Comparison of ENCODE assay signal across 12 mouse cellular contexts in genomic region chr6:90434687-90435086, GRCm38 (mm10). TPM values are rescaled to one million over a fixed set of nuclear protein-coding genes. Genes with fewer than 3 reads are reported as not detected.
DNase-seq lines count a peak whose midpoint lies in the region; ATAC-seq lines count a peak whose summit lies in the region.
"Had no signal": no experiment of that assay in that cellular context is flagged by ENCODE, and none has a peak within 500 bp of the region (broad histone marks: within the 10 kb centered on the region; RNA-seq: fewer than 3 reads in every experiment).

No protein-coding gene starts in this region.

- DNase-seq in hindbrain, embryonic 11.5 days (ENCODE audit: low spot score) = no peak
- no peak for DNase-seq in hindbrain, embryonic 10.5 days (ENCODE audit: low spot score)
- peak; percentile 35 for DNase-seq in ES-CJ7 (ENCODE audit: low read depth, low spot score)
- DNase-seq in gastrocnemius, postnatal 14 days = no peak
- DNase-seq in gastrocnemius, adult 8-10 months (ENCODE audit: low spot score in 2 of 2) = no peak

- H3K36me3 ChIP-seq in hindbrain, embryonic 11.5 days (ENCODE audit: control insufficient read depth, insufficient read depth, low read length) = no peaks in the 10 kb centered on the region
- H3K36me3 ChIP-seq in hindbrain, embryonic 10.5 days = no peaks in the 10 kb centered on the region
- no peaks in the 10 kb centered on the region for H3K36me3 ChIP-seq in hindbrain, embryonic 13.5 days
- H3K36me3 ChIP-seq in midbrain, embryonic 13.5 days = no peaks in the 10 kb centered on the region
- H3K36me3 ChIP-seq: heart, embryonic 10.5 days had no signal

- intact Hi-C loops in gastrocnemius, postnatal 14 days (cut with DNase I; ENCODE audit: low total_unique reads) = loop anchor here (5.0 kb wide), 1 partner anchor 103 kb away; no protein-coding TSS in a partner anchor

- peak; percentile 61 for ATAC-seq in hindbrain, embryonic 11.5 days (ENCODE audit: low FRiP score)
- peak; percentile 54 for ATAC-seq in hindbrain, embryonic 13.5 days (ENCODE audit: low FRiP score)
- peak; percentile 63 for ATAC-seq in midbrain, embryonic 13.5 days
- ATAC-seq in activated CD4-positive, CD25-positive, alpha-beta regulatory T cell, adult 4 months = no peak

- H3K4me1 ChIP-seq in hindbrain, embryonic 11.5 days (replicated peaks; ENCODE audit: control insufficient read depth, insufficient read depth, low read length) = no peaks in the 10 kb centered on the region
- no peaks in the 10 kb centered on the region for H3K4me1 ChIP-seq in hindbrain, embryonic 10.5 days (replicated peaks)
- H3K4me1 ChIP-seq in hindbrain, embryonic 13.5 days (replicated peaks) = peaks cover 4% of the 10 kb centered on the region; the same call in 1 of the 2 replicates
- peaks cover 3% of the 10 kb centered on the region; the same call in 1 of the 2 replicates for H3K4me1 ChIP-seq in midbrain, embryonic 13.5 days (replicated peaks)
- H3K4me1 ChIP-seq: heart, embryonic 10.5 days had no signal

- H3K27ac ChIP-seq in hindbrain, embryonic 11.5 days (ENCODE audit: low read depth, low read length) = no peak overlapping the region
- no peak overlapping the region for H3K27ac ChIP-seq in hindbrain, embryonic 10.5 days
- no peak overlapping the region for H3K27ac ChIP-seq in hindbrain, embryonic 13.5 days
- H3K27ac ChIP-seq in midbrain, embryonic 13.5 days = no peak overlapping the region
- H3K27ac ChIP-seq: heart, embryonic 10.5 days had no signal

- H3K4me3 ChIP-seq in hindbrain, embryonic 11.5 days (ENCODE audit: low read depth, low read length) = no peak overlapping the region
- H3K4me3 ChIP-seq in hindbrain, embryonic 10.5 days = no peak overlapping the region
- no peak overlapping the region for H3K4me3 ChIP-seq in hindbrain, embryonic 13.5 days
- H3K4me3 ChIP-seq in midbrain, embryonic 13.5 days (replicated peaks) = no peak overlapping the region
- H3K4me3 ChIP-seq: heart, embryonic 10.5 days had no signal

- H3K9ac ChIP-seq in hindbrain, embryonic 11.5 days (ENCODE audit: low read depth, low read length) = no peak overlapping the region
- 0 out of 2 replicates have a peak overlapping the region, but pooled peaks have one; percentile 13 for H3K9ac ChIP-seq in hindbrain, embryonic 13.5 days
- no peak overlapping the region for H3K9ac ChIP-seq in midbrain, embryonic 13.5 days (replicated peaks)

- no peaks in the 10 kb centered on the region for H3K9me3 ChIP-seq in hindbrain, embryonic 11.5 days (ENCODE audit: control insufficient read depth, low read length)
- peaks cover 4% of the 10 kb centered on the region; the same call in 1 of the 2 replicates for H3K9me3 ChIP-seq in hindbrain, embryonic 10.5 days
- H3K9me3 ChIP-seq in hindbrain, embryonic 13.5 days = no peaks in the 10 kb centered on the region
- H3K9me3 ChIP-seq in midbrain, embryonic 13.5 days = no peaks in the 10 kb centered on the region
- H3K9me3 ChIP-seq: heart, embryonic 10.5 days had no signal

- H3K4me2 ChIP-seq in hindbrain, embryonic 11.5 days (replicated peaks; ENCODE audit: low read depth, low read length) = no peak overlapping the region
- H3K4me2 ChIP-seq in hindbrain, embryonic 13.5 days = no peak overlapping the region
- no peak overlapping the region for H3K4me2 ChIP-seq in midbrain, embryonic 13.5 days (replicated peaks)

- H3K27me3 ChIP-seq in hindbrain, embryonic 11.5 days (ENCODE audit: control insufficient read depth, insufficient read depth, low read length) = no peaks in the 10 kb centered on the region
- no peaks in the 10 kb centered on the region for H3K27me3 ChIP-seq in hindbrain, embryonic 10.5 days (ENCODE audit: insufficient read depth, poor library complexity, severe bottlenecking)
- 0 out of 2 replicates have a peak, but pooled peaks cover 2% of the 10 kb centered on the region for H3K27me3 ChIP-seq in hindbrain, embryonic 13.5 days
- H3K27me3 ChIP-seq in midbrain, embryonic 13.5 days = no peaks in the 10 kb centered on the region

- WGBS in hindbrain, embryonic 11.5 days = 73% methylated on average over 3 of the region's 3 CpGs
- whole genome bisulfite sequencing in hindbrain, embryonic 10.5 days = 75% methylated on average over 3 of the region's 3 CpGs
- whole genome bisulfite sequencing in hindbrain, embryonic 13.5 days = 79% methylated on average over 3 of the region's 3 CpGs
- WGBS in midbrain, embryonic 13.5 days = 76% methylated on average over 3 of the region's 3 CpGs

RNA-seq across cellular contexts. Expression of gene Cfap100, which starts 6.1 kb away (rescaled TPM):
- 1.2 and 1.5 TPM in 2 replicates for polyA plus RNA-seq in hindbrain, embryonic 11.5 days (2014; fragmentation: Nextera tagmentation; extraction: Ambion mirVana)
- 1.2 and 2.0 TPM in 2 replicates for polyA plus RNA-seq in hindbrain, embryonic 10.5 days (2016; fragmentation: Nextera tagmentation; extraction: Ambion mirVana)
- polyA plus RNA-seq in hindbrain, embryonic 13.5 days (2015; fragmentation: Nextera tagmentation; extraction: Ambion mirVana) = 6.7 and 6.9 TPM in 2 replicates
- 6.7 and 8.4 TPM in 2 replicates for polyA plus RNA-seq in midbrain, embryonic 13.5 days (2015; fragmentation: Nextera tagmentation; extraction: Ambion mirVana)
- under 1 TPM in 1 of 2 experiments, not detected in 1; 0.25 TPM for polyA plus RNA-seq in activated CD4-positive, CD25-positive, alpha-beta regulatory T cell, adult 4 months (2017; shearing (Covaris generic))
- total RNA-seq in gastrocnemius, postnatal 14 days (2021) = under 1 TPM; 0.29 to 0.84 TPM
- under 1 TPM in 1 of 4 experiments, not detected in 3; 0.56 TPM for total RNA-seq in gastrocnemius, adult 8-10 months (2022)
- total RNA-seq: common myeloid progenitor, adult 5-6 weeks; megakaryocyte, adult 5-6 weeks had no signal
- polyA plus RNA-seq: heart, embryonic 10.5 days had no signal

RNA-seq across cellular contexts. Expression of gene Klf15, which starts 27.7 kb away (rescaled TPM):
- 1.9 and 3.6 TPM in 2 replicates for polyA plus RNA-seq in hindbrain, embryonic 11.5 days (2014; fragmentation: Nextera tagmentation; extraction: Ambion mirVana)
- 4.1 and 4.9 TPM in 2 replicates for polyA plus RNA-seq in hindbrain, embryonic 10.5 days (2016; fragmentation: Nextera tagmentation; extraction: Ambion mirVana)
- 10.2 and 10.5 TPM in 2 replicates for polyA plus RNA-seq in hindbrain, embryonic 13.5 days (2015; fragmentation: Nextera tagmentation; extraction: Ambion mirVana)
- polyA plus RNA-seq in midbrain, embryonic 13.5 days (2015; fragmentation: Nextera tagmentation; extraction: Ambion mirVana) = 8.7 and 9.0 TPM in 2 replicates
- not detected for polyA plus RNA-seq in activated CD4-positive, CD25-positive, alpha-beta regulatory T cell, adult 4 months (2017; shearing (Covaris generic))
- 10 to 100 TPM; 15.2 to 39.8 TPM for total RNA-seq in gastrocnemius, postnatal 14 days (2021)
- total RNA-seq in gastrocnemius, adult 8-10 months (2022) = 10 to 100 TPM; 26.7 to 83.2 (median 44.3) TPM
- total RNA-seq: common myeloid progenitor, adult 5-6 weeks; megakaryocyte, adult 5-6 weeks had no signal
- polyA plus RNA-seq: C2C12 had no signal

RNA-seq across cellular contexts. Expression of gene Aldh1l1, which starts 51.5 kb away (rescaled TPM):
- polyA plus RNA-seq in hindbrain, embryonic 11.5 days (2014; fragmentation: Nextera tagmentation; extraction: Ambion mirVana) = 2.2 TPM in 2 replicates
- polyA plus RNA-seq in hindbrain, embryonic 10.5 days (2016; fragmentation: Nextera tagmentation; extraction: Ambion mirVana) = 1.7 and 2.9 TPM in 2 replicates
- 44.8 and 45.3 TPM in 2 replicates for polyA plus RNA-seq in hindbrain, embryonic 13.5 days (2015; fragmentation: Nextera tagmentation; extraction: Ambion mirVana)
- polyA plus RNA-seq in midbrain, embryonic 13.5 days (2015; fragmentation: Nextera tagmentation; extraction: Ambion mirVana) = 28.3 and 30.8 TPM in 2 replicates
- polyA plus RNA-seq in activated CD4-positive, CD25-positive, alpha-beta regulatory T cell, adult 4 months (2017; shearing (Covaris generic)) = 1 to 10 TPM in 1 of 2 experiments, under 1 TPM in 1; 0.44 to 1.7 TPM
- total RNA-seq in gastrocnemius, postnatal 14 days (2021) = 1 to 10 TPM; 3.0 to 6.8 TPM
- 1 to 10 TPM; 2.4 to 5.5 (median 4.0) TPM for total RNA-seq in gastrocnemius, adult 8-10 months (2022)
